Mouse (Mus musculus): ENCODE data around the gene Rsg1. TPM values are rescaled to one million over a fixed set of nuclear protein-coding genes. Genes with fewer than 3 reads are reported as not detected.
A peak's percentile ranks its signal among the peaks of the same experiment; 100 is the strongest.

The Rsg1 gene
- total RNA-seq, 4 experiments from 2014 or later = 3.3 to 5.0 (median 4.1) TPM

GRCm38 (mm10) chr4:141211646-141212045, 2.1 kb upstream of the Rsg1 start:
- no peak for DNase-seq (ENCODE audit: low spot score in 2 of 2)

- DNase-seq (ENCODE audit: low spot score in 2 of 2) = no peak
Measured at GRCm38 (mm10) chr4:141212892-141213291, 864 bp upstream of the Rsg1 start.

DNA sequence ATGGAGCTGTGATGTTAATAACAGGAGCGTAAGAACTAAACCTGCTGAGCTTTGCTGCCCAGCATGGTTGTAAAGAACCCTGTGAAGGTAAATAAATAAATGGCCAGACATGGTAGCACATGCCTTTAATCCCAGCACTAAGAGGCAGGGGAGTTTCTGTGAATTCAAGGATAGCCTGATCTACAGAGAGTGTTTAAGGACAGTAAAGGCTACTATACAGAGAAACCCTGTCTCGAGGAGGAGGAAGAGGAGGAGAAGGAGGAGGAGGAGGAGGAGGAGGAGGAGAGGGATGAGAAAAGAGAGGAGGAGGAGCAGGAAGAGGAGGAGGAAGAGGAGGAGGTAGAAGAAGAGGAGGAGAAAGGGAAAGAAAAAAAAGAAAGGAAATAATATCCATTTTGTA, 414 bp upstream of the Rsg1 start:
- DNase-seq (ENCODE audit: low spot score in 2 of 2) = no peak

- DNase-seq (ENCODE audit: low spot score in 2 of 2) = no peak
Measured at GRCm38 (mm10) chr4:141214337-141214851, 638 bp downstream of the Rsg1 start.

DNA sequence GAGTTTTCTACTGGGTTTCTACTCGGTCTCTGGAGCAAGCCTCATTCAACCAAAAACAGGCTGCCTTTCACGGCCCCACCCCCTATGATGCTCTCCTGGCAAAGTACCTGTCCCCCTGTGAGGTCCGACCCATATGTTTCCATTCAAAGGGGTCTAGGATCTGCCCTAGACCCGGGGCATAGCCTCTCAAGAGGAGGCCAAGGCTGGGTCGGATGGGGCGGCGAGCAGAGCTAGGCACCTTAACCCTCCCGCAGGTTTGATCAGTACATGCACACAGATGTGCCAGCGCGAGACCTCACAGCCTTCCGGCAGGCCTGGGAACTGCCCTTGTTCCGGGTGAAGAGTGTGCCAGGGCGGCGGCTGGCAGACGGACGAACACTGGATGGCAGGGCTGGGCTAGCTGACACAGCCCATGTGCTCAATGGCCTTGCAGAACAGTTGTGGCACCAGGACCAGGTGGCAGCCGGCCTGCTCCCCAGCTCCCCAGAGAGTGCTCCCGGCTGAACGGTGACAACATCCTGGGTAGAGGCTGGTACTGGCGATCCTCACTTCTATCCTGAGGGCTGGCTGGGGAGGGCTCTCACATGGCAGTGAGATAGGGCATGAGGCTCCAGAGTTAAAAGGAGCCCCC, 5.9 kb downstream of the Rsg1 start:
- no peak for DNase-seq (ENCODE audit: low spot score in 2 of 2)

GRCm38 (mm10) chr4:141221848-141222247, 8.1 kb downstream of the Rsg1 start:
- DNase-seq (ENCODE audit: low spot score in 2 of 2) = no peak

DNA sequence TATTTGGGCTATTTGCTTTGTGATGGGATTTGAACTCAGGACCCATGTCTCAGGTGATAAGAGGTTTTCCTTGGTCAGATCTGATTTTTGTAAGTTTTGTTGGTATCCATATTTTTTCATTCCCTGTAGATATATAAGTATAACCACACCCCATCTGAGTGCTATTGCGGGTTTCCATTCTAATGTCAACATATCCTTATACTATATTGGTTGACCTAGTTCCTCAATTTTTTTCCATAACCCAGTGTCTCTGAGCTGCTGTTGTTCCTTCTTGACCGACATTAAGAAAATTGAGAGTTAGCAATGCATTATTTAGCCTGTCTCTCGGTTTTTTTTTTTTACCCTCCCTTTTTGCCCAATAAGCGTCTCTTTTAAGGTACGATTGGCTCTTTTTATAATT, 9.0 kb downstream of the Rsg1 start:
- DNase-seq (ENCODE audit: low spot score in 2 of 2) = no peak

- no peak for DNase-seq (ENCODE audit: low spot score in 2 of 2)
Measured at GRCm38 (mm10) chr4:141228687-141229086, 14.9 kb downstream of the Rsg1 start.

DNA sequence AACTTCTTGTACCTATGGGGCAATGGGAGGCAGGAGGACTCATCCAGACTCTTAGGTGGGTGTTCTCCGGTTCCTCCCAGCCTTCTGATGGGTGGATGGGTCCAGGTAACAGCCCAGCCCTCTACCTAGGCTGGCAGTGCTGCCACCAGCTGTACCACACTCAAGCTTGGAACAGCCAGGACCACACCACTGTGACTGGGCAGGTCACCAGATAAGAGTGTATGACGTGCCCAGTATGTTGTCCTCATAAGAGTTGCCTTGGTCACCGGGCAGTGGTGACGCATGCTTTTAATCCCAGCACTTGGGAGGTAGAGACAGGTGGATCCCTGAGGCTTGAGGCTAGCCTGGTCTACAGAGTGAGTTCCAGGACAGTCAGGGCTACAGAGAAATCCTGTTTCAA, 19.4 kb downstream of the Rsg1 start:
- DNase-seq (ENCODE audit: low spot score in 2 of 2) = no peak

GRCm38 (mm10) chr4:141235537-141236111, 21.9 kb downstream of the Rsg1 start:
- no peak for DNase-seq (ENCODE audit: low spot score in 2 of 2)

GRCm38 (mm10) chr4:141236856-141237255, 23.1 kb downstream of the Rsg1 start:
- no peak for DNase-seq (ENCODE audit: low spot score in 2 of 2)

GRCm38 (mm10) chr4:141238492-141239387, 25.0 kb downstream of the Rsg1 start:
- no peak for DNase-seq (ENCODE audit: low spot score in 2 of 2)

- peak in 1 of 2 experiments; percentile 45 for DNase-seq (ENCODE audit: low spot score in 2 of 2)
Measured at GRCm38 (mm10) chr4:141239388-141240125, 25.8 kb downstream of the Rsg1 start, which contains the start of gene Arhgef19. Gene Arhgef19, plus strand, starts transcription at chr4:141239499.

- no peak for DNase-seq (ENCODE audit: low spot score in 2 of 2)
Measured at GRCm38 (mm10) chr4:141240617-141241016, 26.9 kb downstream of the Rsg1 start.

GRCm38 (mm10) chr4:141241861-141242260, 28.1 kb downstream of the Rsg1 start:
- no peak for DNase-seq (ENCODE audit: low spot score in 2 of 2)

- peak in 1 of 2 experiments; percentile 37 for DNase-seq (ENCODE audit: low spot score in 2 of 2)
Measured at GRCm38 (mm10) chr4:141242651-141243241, 29.0 kb downstream of the Rsg1 start.

GRCm38 (mm10) chr4:141243636-141244035, 29.9 kb downstream of the Rsg1 start:
- no peak for DNase-seq (ENCODE audit: low spot score in 2 of 2)

- DNase-seq (ENCODE audit: low spot score in 2 of 2) = no peak
Measured at GRCm38 (mm10) chr4:141244401-141244800, 30.6 kb downstream of the Rsg1 start.

DNA sequence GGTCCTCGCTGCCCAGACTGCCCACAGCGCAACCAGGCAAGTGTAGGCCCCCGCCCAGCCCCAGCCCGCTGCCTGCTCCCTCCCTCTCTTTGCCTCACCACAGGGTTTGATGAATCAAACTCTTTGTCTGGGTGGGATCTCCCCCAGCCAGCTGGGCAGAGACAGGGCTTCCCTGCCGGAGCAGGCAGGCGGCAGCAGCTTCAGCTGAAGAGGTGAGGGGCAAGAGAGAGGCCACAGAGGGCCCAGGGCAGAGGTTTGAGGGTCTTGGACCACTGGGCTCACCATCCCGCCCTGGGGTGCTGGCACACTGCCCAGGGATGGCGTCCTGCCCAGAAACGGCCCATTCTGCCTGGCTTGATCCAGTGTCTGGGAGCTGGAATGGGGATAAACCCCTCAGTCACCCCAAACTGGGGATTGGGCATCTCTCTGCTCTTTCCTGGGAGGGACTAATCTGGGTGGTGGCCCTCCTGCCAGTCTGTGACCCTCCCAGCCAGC, 31.2 kb downstream of the Rsg1 start:
- peak; percentile 65 to 75 for DNase-seq (ENCODE audit: low spot score in 2 of 2)

DNA sequence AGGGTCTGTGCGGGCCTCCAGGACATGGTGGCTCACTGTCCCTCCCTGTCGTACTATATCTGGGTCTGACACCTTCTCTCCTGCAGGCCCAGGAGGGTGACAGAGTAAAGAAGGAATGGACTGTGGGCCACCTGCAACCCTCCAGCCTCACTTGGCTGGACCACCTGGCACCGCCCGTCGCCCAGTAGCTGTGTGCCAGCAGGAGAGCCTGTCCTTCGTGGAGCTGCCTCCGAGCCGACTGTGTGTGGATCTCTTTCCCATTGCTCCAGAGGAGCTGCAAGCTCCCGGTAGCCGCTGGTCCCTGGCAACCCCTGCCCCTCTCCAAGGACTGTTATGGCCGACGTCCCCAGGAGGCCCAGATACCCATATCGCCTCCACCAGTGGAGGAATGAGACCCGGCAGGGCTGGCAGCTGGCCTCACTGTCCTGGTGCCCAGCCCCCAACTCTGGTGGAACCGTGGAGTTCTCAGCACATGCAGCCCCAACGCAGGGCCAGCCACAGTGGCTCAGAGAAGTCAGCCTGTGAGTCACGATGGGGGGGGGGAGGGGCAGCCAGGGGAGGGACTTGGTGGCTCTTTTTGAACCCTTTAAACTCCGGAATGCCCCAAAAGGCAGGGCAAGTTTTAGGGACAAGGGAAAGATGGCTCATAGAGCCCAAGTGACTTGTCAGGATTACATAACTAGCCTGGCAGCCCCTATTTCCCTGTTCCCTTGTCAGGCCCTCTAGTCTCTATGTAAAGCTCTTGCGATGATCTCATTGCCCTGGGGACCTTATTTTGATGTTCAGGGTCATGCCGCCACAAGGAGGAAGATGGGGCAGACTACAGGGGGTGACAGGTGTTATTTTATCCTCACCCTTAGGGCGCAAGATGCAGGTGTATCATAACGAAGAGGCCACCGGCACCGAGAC, 32.6 kb downstream of the Rsg1 start:
- no peak for DNase-seq (ENCODE audit: low spot score in 2 of 2)

Measured in left cerebral cortex, adult 8-10 months (tissue).